In the genomic region with DNA sequence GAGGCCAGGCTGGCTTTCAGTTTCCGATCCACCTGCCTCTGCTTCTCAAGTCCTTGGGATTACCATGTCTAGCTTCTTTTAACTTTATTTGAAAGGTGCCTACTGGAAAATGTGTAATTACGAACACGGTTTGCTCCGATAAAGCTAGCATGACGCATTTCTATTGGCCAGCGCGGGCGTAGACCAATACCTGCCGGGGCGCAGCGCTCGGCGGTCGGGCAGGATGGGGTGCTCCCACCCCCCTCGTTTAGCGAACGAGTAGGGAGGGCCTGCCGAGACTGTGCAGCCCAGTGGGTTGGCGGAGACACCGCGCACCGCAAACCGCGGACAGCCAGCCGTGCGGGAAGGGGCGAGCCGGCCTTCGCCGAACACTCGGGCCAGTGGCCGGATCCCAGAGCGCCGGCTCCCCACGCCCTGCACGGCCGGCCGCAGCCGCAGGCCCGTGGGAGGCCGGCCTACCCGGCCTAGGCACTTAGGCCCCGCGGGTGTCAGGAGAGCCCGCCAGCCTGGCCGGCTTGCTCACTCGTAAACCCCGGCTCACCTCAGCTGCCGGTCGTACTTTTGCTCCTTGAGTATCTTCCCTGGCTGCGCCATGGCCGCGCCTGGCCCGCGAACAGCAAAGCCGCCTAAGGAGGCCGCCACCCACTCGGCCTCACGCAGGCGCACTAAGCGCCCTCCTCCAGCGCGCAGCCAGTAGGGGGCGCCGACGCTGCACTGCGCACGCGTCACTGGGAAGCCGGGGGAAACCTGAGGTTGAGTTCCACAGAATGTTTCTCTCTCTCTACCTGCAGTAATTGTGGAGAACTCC, we compare ENCODE assay signal across 7 mouse cellular contexts. TPM values are rescaled to one million over a fixed set of nuclear protein-coding genes. Genes with fewer than 3 reads are reported as not detected.
A peak's percentile ranks its signal among the peaks of the same experiment; 100 is the strongest.
DNase-seq lines count a peak whose midpoint lies in the region; ATAC-seq lines count a peak whose summit lies in the region.

Gene Nae1, minus strand, starts transcription at position 667 of the 808 bp plus-strand sequence.
Gene Car7, plus strand, starts transcription at position 719 of the 808 bp plus-strand sequence.

- peak; percentile 96 for DNase-seq in adrenal gland, postnatal 14 days
- peak; percentile 95 for DNase-seq in embryonic facial prominence, embryonic 11.5 days (ENCODE audit: low spot score)
- peak; percentile 91 for DNase-seq in kidney, adult 11 months
- peak; percentile 98 for DNase-seq in limb, embryonic 10.5 days (ENCODE audit: low spot score)
- peak; percentile 95 for DNase-seq in spleen, adult 12 weeks (ENCODE audit: low spot score)

- peak within 1 kb of the TSS; percentile 70; the same call in 1 of the 2 replicates for H3K27ac ChIP-seq in embryonic facial prominence, embryonic 11.5 days (replicated peaks; ENCODE audit: low read depth, low read length)
- H3K27ac ChIP-seq in limb, embryonic 10.5 days: peak within 1 kb of the TSS; percentile 96
- H3K27ac ChIP-seq in midbrain, embryonic 13.5 days: peak within 1 kb of the TSS; percentile 85

- peak; percentile 95 for ATAC-seq in embryonic facial prominence, embryonic 11.5 days (replicated peaks; ENCODE audit: insufficient number of reproducible peaks, low FRiP score, low TSS enrichment, low read depth)
- ATAC-seq in granulocyte monocyte progenitor cell, adult 5-6 weeks (replicated peaks; ENCODE audit: poor library complexity, severe bottlenecking): peak; percentile 87
- peak; percentile 97 for ATAC-seq in midbrain, embryonic 13.5 days

- H3K4me2 ChIP-seq in embryonic facial prominence, embryonic 11.5 days (ENCODE audit: low read depth, low read length): peak within 1 kb of the TSS; percentile 58
- H3K4me2 ChIP-seq in midbrain, embryonic 13.5 days (replicated peaks): peak within 1 kb of the TSS; percentile 67

- H3K4me1 ChIP-seq in embryonic facial prominence, embryonic 11.5 days (ENCODE audit: control insufficient read depth, insufficient read depth, low read length): no peaks in the 10 kb centered on the region; the same call in 1 of the 2 replicates
- peaks cover 27% of the 10 kb centered on the region for H3K4me1 ChIP-seq in limb, embryonic 10.5 days
- H3K4me1 ChIP-seq in midbrain, embryonic 13.5 days (replicated peaks): peaks cover 26% of the 10 kb centered on the region

- peak within 1 kb of the TSS; percentile 92 for H3K4me3 ChIP-seq in embryonic facial prominence, embryonic 11.5 days (ENCODE audit: low read depth, low read length)
- peak within 1 kb of the TSS; percentile 95 for H3K4me3 ChIP-seq in limb, embryonic 10.5 days
- H3K4me3 ChIP-seq in midbrain, embryonic 13.5 days (replicated peaks): peak within 1 kb of the TSS; percentile 93

- WGBS in embryonic facial prominence, embryonic 11.5 days: under 1% methylated on average over 56 of the region's 70 CpGs
- under 1% methylated on average over 70 of the region's 70 CpGs for WGBS in limb, embryonic 10.5 days
- under 1% methylated on average over 69 of the region's 70 CpGs for WGBS in midbrain, embryonic 13.5 days

- no peaks in the 10 kb centered on the region for H3K36me3 ChIP-seq in embryonic facial prominence, embryonic 11.5 days (replicated peaks; ENCODE audit: control insufficient read depth, insufficient read depth, low read depth, low read length)
- H3K36me3 ChIP-seq in limb, embryonic 10.5 days: peaks cover 21% of the 10 kb centered on the region
- peaks cover 11% of the 10 kb centered on the region for H3K36me3 ChIP-seq in midbrain, embryonic 13.5 days

- peak within 1 kb of the TSS; percentile 97 for H3K9ac ChIP-seq in embryonic facial prominence, embryonic 11.5 days (replicated peaks; ENCODE audit: low read length)
- H3K9ac ChIP-seq in midbrain, embryonic 13.5 days (replicated peaks): peak within 1 kb of the TSS; percentile 92

- H3K9me3 ChIP-seq in embryonic facial prominence, embryonic 11.5 days (replicated peaks; ENCODE audit: control insufficient read depth, low read length): no peaks in the 10 kb centered on the region
- no peaks in the 10 kb centered on the region for H3K9me3 ChIP-seq in limb, embryonic 10.5 days (replicated peaks)
- H3K9me3 ChIP-seq in midbrain, embryonic 13.5 days: no peaks in the 10 kb centered on the region

- H3K27me3 ChIP-seq in embryonic facial prominence, embryonic 11.5 days (ENCODE audit: control insufficient read depth, insufficient read depth, low read length): no peaks in the 10 kb centered on the region
- H3K27me3 ChIP-seq in limb, embryonic 10.5 days (ENCODE audit: low read depth, poor library complexity, severe bottlenecking): peaks cover 23% of the 10 kb centered on the region
- peaks cover 17% of the 10 kb centered on the region for H3K27me3 ChIP-seq in midbrain, embryonic 13.5 days

RNA-seq across cellular contexts. Expression of gene Nae1, which starts in this region (rescaled TPM):
- total RNA-seq in adrenal gland, postnatal 14 days (2021): 30.2 and 31.1 TPM in 2 replicates
- 133 and 163 TPM in 2 replicates for polyA plus RNA-seq in embryonic facial prominence, embryonic 11.5 days (2014; fragmentation: Nextera tagmentation; extraction: Ambion mirVana)
- total RNA-seq in granulocyte monocyte progenitor cell, adult 5-6 weeks (2014; fragmentation: Nextera tagmentation): 38.8 and 62.4 TPM in 2 replicates
- 64.6 and 109 TPM in 2 replicates for total RNA-seq in granulocyte monocyte progenitor cell, adult 5-6 weeks (2017)
- polyA plus RNA-seq in limb, embryonic 10.5 days (2016; fragmentation: Nextera tagmentation; extraction: Ambion mirVana): 121 and 131 TPM in 2 replicates
- polyA plus RNA-seq in midbrain, embryonic 13.5 days (2015; fragmentation: Nextera tagmentation; extraction: Ambion mirVana): 107 and 117 TPM in 2 replicates

RNA-seq across cellular contexts. Expression of gene Car7, which starts in this region (rescaled TPM):
- 4.0 and 4.1 TPM in 2 replicates for total RNA-seq in adrenal gland, postnatal 14 days (2021)
- 0.64 and 1.5 TPM in 2 replicates for polyA plus RNA-seq in embryonic facial prominence, embryonic 11.5 days (2014; fragmentation: Nextera tagmentation; extraction: Ambion mirVana)
- total RNA-seq in granulocyte monocyte progenitor cell, adult 5-6 weeks (2014; fragmentation: Nextera tagmentation): not detected in 2 replicates
- 0.52 TPM in 1 of 2 replicates, not detected in the other for total RNA-seq in granulocyte monocyte progenitor cell, adult 5-6 weeks (2017)
- polyA plus RNA-seq in limb, embryonic 10.5 days (2016; fragmentation: Nextera tagmentation; extraction: Ambion mirVana): 0.85 and 1.1 TPM in 2 replicates
- 1.7 and 2.2 TPM in 2 replicates for polyA plus RNA-seq in midbrain, embryonic 13.5 days (2015; fragmentation: Nextera tagmentation; extraction: Ambion mirVana)

Comparison
In these comparisons a context has a peak if more than half of its experiments do, and no peak if none do; other contexts are left out.
1. Peak in every context shown above with its lines: DNase-seq, ATAC-seq, H3K4me3 ChIP-seq and H3K27ac ChIP-seq.